Comparison of ENCODE assay signal across 8 mouse cellular contexts in the genomic region with DNA sequence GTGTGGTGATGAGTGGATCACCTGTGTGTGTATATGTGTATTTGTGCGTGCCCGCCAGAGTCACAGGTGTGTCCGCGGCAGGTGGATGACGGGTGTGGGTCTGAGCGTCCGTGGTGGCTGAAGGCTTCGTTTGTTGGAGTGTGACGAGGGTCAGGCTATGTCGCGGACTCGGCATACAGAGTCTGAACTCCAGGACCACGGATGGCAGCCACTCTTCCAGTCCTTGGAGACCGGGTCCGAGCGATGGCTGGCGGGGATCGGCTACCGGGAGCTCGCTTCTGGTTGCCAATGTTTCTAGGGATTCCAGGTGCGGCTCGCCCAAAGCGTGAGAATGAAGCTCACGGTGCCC. TPM values are rescaled to one million over a fixed set of nuclear protein-coding genes. Genes with fewer than 3 reads are reported as not detected.
DNase-seq lines count a peak whose midpoint lies in the region; ATAC-seq and TF ChIP-seq lines count a peak whose summit lies in the region.

No protein-coding gene starts in this region.

- H3K4me1 ChIP-seq in cortical plate, adult 2 months (ENCODE audit: control insufficient read depth, insufficient read depth, low read length), result no peaks in the 10 kb centered on the region
- H3K4me1 ChIP-seq in hindbrain, embryonic 13.5 days (replicated peaks), result peaks cover 25% of the 10 kb centered on the region
- peaks cover 15% of the 10 kb centered on the region for H3K4me1 ChIP-seq in midbrain, embryonic 14.5 days (ENCODE audit: control insufficient read depth, insufficient read depth, low read length)

- intact Hi-C loops in left cerebral cortex, adult 2 months (cut with DNase I), result loop anchor here (2.0 kb wide), 1 partner anchor 77 kb away; no protein-coding TSS in a partner anchor
- intact Hi-C loops in left cerebral cortex, postnatal 10 days (cut with DNase I), result loop anchor here (2.0 kb wide), 1 partner anchor 45 kb away; no protein-coding TSS in a partner anchor

- H3K4me2 ChIP-seq in hindbrain, embryonic 13.5 days, result peak overlapping the region; percentile 88
- H3K4me2 ChIP-seq in midbrain, embryonic 14.5 days (ENCODE audit: low read length), result peak overlapping the region; percentile 82

- peaks cover 41% of the 10 kb centered on the region for H3K27me3 ChIP-seq in hindbrain, embryonic 13.5 days
- peaks cover 19% of the 10 kb centered on the region; the same call in 1 of the 2 replicates for H3K27me3 ChIP-seq in midbrain, embryonic 14.5 days (ENCODE audit: control insufficient read depth, insufficient read depth, low read length)

- WGBS in hindbrain, embryonic 13.5 days, result 0% methylated on average over 24 of the region's 24 CpGs
- WGBS in midbrain, embryonic 14.5 days, result under 1% methylated on average over 24 of the region's 24 CpGs

- TF ChIP-seq POLR2A in cortical plate, adult 2 months (IDR thresholded peaks at IDR 0.05; ENCODE audit: extremely low read depth, insufficient read depth, low read length), result no peak

- peak overlapping the region; percentile 82 for H3K27ac ChIP-seq in left cerebral cortex, adult 2 months
- H3K27ac ChIP-seq in cortical plate, adult 2 months (ENCODE audit: insufficient read depth, low read length), result peak overlapping the region; percentile 66; the same call in 1 of the 2 replicates
- no peak overlapping the region for H3K27ac ChIP-seq in hindbrain, embryonic 13.5 days
- H3K27ac ChIP-seq in midbrain, embryonic 14.5 days (replicated peaks; ENCODE audit: low read depth, low read length), result 0 out of 2 replicates have a peak overlapping the region, but pooled peaks have one; percentile 13

- H3K36me3 ChIP-seq in hindbrain, embryonic 13.5 days, result peaks cover 3% of the 10 kb centered on the region; the same call in 1 of the 2 replicates
- no peaks in the 10 kb centered on the region for H3K36me3 ChIP-seq in midbrain, embryonic 14.5 days (ENCODE audit: control insufficient read depth, insufficient read depth, low read length)

- ATAC-seq in hindbrain, embryonic 13.5 days (ENCODE audit: low FRiP score), result peak; percentile 9
- no peak for ATAC-seq in midbrain, embryonic 14.5 days (ENCODE audit: low FRiP score, low TSS enrichment)

- no peaks in the 10 kb centered on the region for H3K9me3 ChIP-seq in hindbrain, embryonic 13.5 days
- H3K9me3 ChIP-seq in midbrain, embryonic 14.5 days (ENCODE audit: control insufficient read depth, low read length), result no peaks in the 10 kb centered on the region

- no peak for DNase-seq in left cerebral cortex, adult 2 months (ENCODE audit: extremely low spot score in 1 of 2, low spot score in 2 of 2)
- DNase-seq in left cerebral cortex, postnatal 10 days (ENCODE audit: extremely low spot score in 1 of 2, low spot score in 2 of 2), result no peak
- no peak for DNase-seq in midbrain, embryonic 14.5 days
- DNase-seq in urinary bladder, adult 18-20 months (ENCODE audit: low spot score in 2 of 2), result no peak
- DNase-seq in adrenal gland, postnatal 4 days (ENCODE audit: low spot score in 2 of 2), result no peak
- DNase-seq in cerebellum, adult 9-11 months, result no peak

- peak overlapping the region; percentile 77 for H3K9ac ChIP-seq in hindbrain, embryonic 13.5 days
- H3K9ac ChIP-seq in midbrain, embryonic 14.5 days (replicated peaks; ENCODE audit: low read length), result peak overlapping the region; percentile 66

- no peak for TF ChIP-seq CTCF in left cerebral cortex, adult 2 months (IDR thresholded peaks at IDR 0.05)
- no peak for TF ChIP-seq CTCF in cortical plate, adult 2 months (IDR thresholded peaks at IDR 0.05; ENCODE audit: extremely low read depth, insufficient read depth, low read length)

- peak overlapping the region; percentile 64 for H3K4me3 ChIP-seq in left cerebral cortex, adult 2 months
- peak overlapping the region; percentile 43 for H3K4me3 ChIP-seq in cortical plate, adult 2 months (ENCODE audit: insufficient read depth, low read length)
- peak overlapping the region; percentile 52 for H3K4me3 ChIP-seq in hindbrain, embryonic 13.5 days
- peak overlapping the region; percentile 48 for H3K4me3 ChIP-seq in midbrain, embryonic 14.5 days (replicated peaks; ENCODE audit: low read depth, low read length)

RNA-seq across cellular contexts. Expression of gene Cdkn1a, which starts 3.2 kb away (rescaled TPM):
- total RNA-seq in left cerebral cortex, adult 2 months (2021), result 10 to 100 TPM; 40.6 to 64.4 TPM
- total RNA-seq in left cerebral cortex, postnatal 10 days (2021), result 10 to 100 TPM; 34.2 to 40.4 TPM
- polyA plus RNA-seq in cortical plate, adult 2 months (2012; rRNA removed), result 15.5 and 17.7 TPM in 2 replicates
- 56.5 and 56.9 TPM in 2 replicates for polyA plus RNA-seq in hindbrain, embryonic 13.5 days (2015; fragmentation: Nextera tagmentation; extraction: Ambion mirVana)
- polyA plus RNA-seq in midbrain, embryonic 14.5 days (2014; fragmentation: Nextera tagmentation; extraction: Ambion mirVana), result 80.8 and 109 TPM in 2 replicates
- total RNA-seq in adrenal gland, postnatal 4 days (2021), result 10 to 100 TPM; 33.7 to 36.0 TPM

RNA-seq across cellular contexts. Expression of gene Rab44, which starts 20.0 kb away (rescaled TPM):
- total RNA-seq in left cerebral cortex, adult 2 months (2021), result under 1 TPM in 1 of 2 experiments, not detected in 1; 0.32 TPM
- under 1 TPM in 1 of 2 experiments, not detected in 1; 0.15 TPM for total RNA-seq in left cerebral cortex, postnatal 10 days (2021)
- 0.13 and 0.19 TPM in 2 replicates for polyA plus RNA-seq in cortical plate, adult 2 months (2012; rRNA removed)
- polyA plus RNA-seq in hindbrain, embryonic 13.5 days (2015; fragmentation: Nextera tagmentation; extraction: Ambion mirVana), result 0.22 TPM in 1 of 2 replicates, not detected in the other
- 0.20 TPM in 1 of 2 replicates, not detected in the other for polyA plus RNA-seq in midbrain, embryonic 14.5 days (2014; fragmentation: Nextera tagmentation; extraction: Ambion mirVana)
- 1 to 10 TPM; 1.4 to 1.7 TPM for total RNA-seq in adrenal gland, postnatal 4 days (2021)
